Mouse (Mus musculus) cerebellum, adult 18-20 months (tissue): ENCODE data around the gene Ginm1.
"Not testable (repeated sequence)": the region's sequence is repeated elsewhere in the genome, so short reads cannot be mapped to it uniquely, and the experiment has no call there.

Experiments used
- DNase-seq, 2 experiments: peaks; one replicate each; pipeline ENCODE4 v3.0.0; 2021

The Ginm1 gene

DNA sequence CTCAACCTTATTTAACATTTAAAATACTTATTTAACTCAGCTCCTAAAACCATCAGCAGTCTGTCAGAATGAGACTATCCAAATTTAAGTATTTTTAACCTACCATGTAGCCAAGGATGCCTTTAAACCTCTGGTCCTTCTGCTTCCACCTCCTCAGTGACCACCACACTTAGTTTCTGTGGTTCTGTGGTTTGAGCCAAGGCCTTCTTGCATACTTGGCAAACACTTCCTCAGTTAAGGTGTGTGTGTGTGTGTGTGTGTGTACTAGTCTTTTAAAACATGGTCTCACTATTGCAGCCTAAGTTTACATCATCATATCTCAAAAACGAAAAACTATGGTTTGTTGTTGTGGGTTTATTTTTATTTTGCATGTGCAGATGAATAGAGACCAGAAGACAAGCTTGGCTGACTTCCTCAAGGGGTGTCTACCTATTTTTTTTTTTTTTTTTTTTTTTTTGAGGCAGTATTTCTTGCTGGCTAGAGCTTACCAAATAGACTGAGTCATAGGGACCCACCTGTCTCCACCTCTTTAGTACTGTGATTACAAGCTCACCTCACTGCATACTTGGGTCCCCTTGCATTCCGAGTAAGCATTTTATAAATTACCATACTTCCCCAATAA is 10.0 kb upstream of the Ginm1 start:
- DNase-seq: no peak

DNA sequence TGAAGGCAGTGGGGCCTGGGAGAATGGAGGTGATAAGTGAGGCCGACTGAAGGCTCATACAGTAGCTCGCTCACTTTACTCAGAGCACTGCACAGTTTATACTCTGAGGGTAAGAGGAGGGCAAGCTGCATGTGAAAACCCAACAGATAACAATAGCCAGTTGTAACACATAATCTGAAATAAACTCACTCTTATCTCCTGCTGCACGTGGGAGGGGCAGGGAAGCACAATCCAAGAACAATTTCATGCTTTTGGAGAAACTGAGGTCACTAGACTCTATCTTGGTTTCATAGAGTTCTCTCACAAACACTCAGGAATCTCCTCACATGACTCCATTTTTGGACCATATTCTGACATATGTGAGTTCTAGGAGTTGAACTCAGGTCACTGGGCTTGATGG is 8.6 kb upstream of the Ginm1 start:
- DNase-seq: no peak

DNA sequence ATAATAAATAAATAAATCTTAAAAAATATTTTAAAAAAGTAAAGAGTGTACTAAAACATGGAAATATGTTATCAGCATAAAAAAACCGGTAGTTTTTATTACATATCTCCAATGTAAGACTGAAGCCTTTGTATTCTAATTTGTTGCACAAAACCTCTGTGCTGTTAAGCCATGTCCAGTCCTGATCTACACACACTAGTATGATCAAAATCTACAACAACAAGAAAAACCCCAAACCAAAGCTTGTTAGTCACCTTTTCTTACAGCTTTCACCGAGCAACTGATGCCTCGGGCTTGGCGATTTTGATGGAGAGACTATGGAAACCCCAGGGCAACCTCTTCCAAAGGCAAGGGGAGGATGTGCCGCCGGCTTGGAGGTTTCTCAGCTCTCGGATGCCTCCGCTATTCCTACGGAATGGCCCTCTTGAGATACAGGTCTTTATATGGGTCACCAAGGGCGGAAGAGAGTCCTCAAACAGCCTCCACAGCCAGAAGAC is 322 bp downstream of the Ginm1 start:
- no peak for DNase-seq

DNA sequence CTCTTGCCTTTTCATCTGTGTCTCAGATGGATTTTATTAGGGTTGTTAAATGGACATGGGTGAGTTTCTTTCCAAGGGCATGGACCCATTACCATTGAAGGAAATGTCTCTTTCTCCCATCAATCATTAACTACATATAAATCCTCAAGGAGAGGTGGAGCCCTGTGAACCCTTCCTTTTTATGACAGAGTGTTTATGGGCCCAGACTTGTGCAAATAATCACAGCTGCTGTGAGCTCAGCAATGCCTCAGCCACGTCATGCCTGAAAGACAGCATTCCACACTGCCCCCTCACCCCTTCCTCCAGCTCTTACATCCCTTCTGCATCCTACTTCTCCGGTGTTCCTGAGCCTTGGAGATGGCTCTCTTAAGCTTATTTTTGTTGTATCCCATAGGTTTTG is 5.3 kb downstream of the Ginm1 start:
- no peak for DNase-seq

- peak in 1 of 2 experiments; percentile 17 for DNase-seq
These were observed 11.4 kb downstream of the Ginm1 start for GRCm38 (mm10) chr10:7781214-7781613.

- peak; percentile 90 to 91 for DNase-seq
These were observed 12.1 kb downstream of the Ginm1 start for GRCm38 (mm10) chr10:7780238-7781176.

DNA sequence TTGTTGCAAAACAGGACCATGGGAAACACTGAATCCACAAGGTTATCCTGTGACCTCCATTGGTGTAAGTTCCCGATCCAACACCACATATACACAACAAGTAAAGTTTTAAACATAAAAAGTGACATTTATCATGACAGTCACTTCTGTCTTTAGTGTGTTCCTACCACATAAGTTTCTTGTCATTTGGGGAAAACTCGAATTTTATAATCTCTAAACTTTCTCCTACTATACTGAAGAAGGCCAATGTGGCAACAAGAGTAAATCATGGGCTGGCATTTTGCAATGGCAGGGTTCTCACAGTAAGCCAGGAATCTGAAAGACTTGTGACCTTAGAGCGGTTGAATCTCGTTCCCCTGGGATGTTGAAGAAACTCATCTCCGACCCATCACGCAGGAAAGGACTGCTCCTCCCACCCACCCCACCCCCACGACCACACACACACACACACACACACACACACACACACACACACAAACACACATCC is 12.8 kb downstream of the Ginm1 start:
- no peak for DNase-seq

- no peak for DNase-seq
These were observed 14.3 kb downstream of the Ginm1 start for GRCm38 (mm10) chr10:7778361-7778760.

DNA sequence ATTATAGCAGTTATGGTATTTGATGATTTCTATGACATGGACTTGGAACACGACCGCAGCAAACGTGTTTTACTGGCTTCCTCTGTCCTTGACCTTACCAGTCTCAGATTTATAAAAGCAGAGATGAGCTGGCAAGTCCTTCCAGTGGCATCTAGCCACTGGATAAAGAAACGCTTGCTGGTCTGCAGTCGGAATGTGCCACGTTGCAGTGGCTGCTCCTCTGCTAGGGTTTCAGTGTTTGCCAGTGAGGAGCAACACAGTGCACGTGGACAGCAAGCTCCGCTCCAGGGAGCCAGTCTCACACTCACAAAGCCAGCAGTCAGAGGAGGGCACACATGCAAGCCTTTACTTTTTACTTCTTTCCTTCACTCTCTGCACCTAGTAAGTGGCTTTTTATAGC is 17.2 kb downstream of the Ginm1 start:
- no peak for DNase-seq

DNA sequence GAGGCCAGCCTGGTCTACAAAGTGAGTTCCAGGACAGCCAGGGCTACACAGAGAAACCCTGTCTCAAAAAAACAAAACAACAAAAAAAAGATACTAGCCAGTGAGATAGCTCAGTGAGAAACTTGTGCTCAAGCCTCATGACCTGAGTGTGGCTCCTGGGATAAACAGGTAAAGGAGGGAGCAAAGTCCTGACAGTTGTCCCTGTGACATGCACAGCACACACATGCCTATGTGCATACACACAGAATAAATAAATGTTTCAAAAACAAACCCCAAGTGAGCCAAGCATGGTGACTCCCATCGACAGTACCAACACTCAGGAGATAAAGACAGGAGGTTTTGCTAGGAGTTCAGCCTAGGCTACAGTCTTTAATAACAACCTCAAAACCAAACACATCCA is 19.9 kb downstream of the Ginm1 start:
- no peak for DNase-seq

DNA sequence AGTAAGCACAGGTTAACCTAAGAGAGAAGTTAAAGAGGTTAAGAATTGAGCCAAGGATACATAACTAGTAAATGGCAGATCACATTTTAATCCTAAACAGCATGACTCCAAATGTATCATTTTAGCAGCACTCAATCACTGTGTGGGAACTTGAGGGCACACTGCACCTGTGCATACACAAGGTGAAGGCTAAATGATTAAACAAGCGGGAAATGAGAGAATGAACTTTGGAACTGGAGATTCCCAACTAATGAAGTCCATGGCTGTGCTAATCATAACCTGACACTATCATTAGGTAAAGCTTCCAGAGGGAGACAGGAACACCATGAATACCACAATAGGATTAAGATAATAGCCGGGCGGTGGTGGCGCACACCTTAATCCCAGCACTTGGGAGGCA is 20.3 kb downstream of the Ginm1 start:
- DNase-seq: no peak

DNA sequence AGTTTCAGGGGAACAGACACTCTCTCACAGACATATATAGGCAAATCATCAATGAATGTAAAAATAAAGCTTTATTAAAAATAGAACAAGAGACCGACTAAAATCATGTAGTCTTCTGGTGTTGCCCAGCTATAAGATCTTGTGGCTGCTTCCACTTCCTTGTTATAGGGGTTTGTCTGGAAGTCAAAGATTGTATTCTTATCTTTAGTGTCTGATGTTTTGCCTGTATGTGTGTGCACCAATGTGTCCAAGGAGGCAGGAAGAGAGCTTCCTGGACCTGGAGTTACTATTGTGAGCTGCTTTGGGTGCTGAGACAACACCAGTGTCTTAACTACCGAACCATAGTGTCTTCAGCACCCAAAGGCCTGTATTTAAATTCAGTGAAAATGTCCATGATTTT is 35.1 kb downstream of the Ginm1 start:
- DNase-seq: no peak

DNA sequence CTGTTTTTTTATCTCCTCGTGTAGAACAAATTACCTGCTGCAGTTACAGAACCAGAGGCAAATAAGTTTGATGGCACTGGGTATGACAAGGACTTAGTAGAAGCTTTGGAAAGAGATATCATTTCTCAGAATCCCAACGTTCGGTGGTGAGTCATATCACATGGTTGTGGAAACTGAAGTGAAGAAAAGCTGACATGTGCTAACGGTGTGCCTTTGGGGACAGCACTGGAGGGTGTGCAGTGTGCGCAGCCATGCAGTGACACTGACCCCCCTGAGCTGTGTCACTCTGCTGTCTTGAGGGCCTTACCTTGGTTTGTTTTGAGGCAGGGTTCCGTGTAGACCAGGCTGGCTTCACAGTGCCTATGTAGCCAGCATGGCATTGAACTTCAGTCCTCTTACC is 43.9 kb downstream of the Ginm1 start:
- DNase-seq: no peak

DNA sequence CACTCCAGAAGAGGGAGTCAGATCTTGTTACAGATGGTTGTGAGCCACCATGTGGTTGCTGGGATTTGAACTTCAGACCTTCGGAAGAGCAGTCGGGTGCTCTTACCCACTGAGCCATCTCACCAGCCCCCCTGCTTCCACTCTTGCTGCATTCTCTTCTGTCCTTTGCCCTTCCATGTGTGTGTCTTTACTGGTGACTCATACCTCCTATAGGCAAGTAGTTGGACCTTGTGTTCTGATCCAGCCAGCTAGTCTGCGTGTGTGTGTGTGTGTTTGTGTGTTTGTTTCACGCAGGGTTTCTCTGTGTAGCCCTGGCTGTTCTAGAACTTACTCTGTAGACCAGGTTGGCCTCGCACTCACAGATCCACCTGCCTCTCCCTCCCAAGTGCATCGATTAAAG is 47.1 kb downstream of the Ginm1 start:
- not testable (repeated sequence) for DNase-seq

DNA sequence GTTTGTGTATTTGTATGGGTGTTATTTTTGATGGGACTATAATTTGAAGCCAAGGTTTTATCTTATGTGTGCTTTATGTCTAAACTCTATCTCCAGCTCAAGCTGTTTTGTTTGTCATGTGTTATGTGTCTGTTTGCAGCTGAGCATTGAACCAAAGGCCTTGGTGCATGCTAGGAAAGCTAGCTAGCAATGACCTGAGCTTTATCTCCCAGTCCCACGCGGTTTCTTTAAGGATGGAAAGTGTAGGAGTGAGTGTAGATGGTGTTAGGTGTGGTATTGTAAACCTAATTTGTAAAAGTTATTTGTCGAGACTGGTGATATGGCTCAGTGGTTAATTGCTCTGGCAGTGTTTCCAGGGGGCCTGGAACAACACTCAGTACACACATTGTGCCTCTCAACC is 54.7 kb downstream of the Ginm1 start:
- no peak for DNase-seq

GRCm38 (mm10) chr10:7737122-7737521 is 55.5 kb downstream of the Ginm1 start:
- no peak for DNase-seq

DNA sequence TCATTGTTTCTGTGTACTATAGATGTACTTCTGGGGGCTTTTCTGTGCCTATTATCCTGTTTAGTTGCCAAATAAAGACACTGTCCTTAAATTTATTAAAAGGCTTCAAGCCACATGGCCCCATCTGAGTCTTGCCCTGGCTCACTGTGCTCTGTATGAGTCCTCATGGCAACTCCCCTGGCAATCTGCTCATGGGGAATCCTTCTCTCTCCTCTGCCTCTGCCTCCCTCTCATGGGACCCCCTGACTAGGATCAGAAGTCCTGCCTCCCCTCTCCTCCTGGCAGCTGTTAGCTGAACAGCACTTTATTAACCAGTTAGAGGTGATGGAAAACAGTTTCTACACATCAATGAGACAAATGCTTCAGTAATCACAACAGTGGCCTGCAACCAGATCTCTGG is 61.0 kb downstream of the Ginm1 start:
- DNase-seq: no peak

GRCm38 (mm10) chr10:7727011-7727410 is 65.6 kb downstream of the Ginm1 start:
- no peak for DNase-seq

DNA sequence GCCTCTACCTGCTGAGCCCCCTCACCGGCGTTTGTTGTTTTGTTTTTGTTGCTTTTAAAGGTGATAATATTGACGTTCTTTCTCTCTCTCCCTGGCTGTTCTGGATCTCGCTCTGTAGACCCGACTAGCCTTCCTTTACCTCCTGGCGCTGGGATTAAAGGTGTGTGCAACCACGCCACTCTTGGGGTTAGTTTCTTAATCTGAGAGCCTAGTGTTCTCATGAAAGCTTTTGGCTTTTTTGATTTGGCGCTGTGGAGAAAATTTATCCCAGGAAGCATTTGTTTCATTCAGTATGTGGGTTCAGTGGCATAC is 66.2 kb downstream of the Ginm1 start:
- DNase-seq: no peak

DNA sequence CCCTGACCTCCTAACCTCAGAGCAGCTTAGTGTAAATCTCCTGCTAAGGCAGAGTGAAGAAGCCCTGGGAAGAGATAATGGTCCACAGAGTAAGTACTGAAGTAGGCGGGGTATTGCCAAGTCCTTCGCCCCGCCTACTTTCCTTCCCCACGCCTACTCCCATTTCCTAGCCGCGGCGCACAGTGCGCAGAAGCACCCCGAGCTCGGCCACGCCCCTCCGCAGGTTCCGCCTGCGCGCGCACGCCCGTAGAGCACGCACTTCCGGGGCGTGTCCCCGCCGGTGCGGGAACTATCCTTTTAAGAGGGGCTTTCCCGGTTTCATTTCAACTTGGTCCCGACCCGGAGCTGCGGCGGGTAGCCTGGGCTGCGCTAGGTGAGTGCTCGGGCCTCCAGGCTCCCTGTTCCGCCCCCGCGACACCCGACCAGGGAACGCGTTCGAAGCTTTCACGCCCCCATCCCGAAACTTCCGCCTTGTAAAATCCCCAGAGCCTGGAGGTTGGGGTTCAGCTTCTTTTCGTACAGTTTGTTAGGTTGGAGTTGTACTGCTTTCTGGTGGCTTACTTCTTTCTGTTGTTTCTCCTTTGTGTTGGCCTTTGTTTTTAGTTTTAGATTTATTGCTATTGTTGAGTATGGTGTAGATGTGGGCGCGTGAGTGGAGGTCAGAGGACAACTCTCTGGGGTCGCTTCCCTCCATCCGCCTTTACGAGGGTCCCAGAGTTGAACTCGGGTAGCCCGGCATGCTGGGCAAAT is 66.7 kb downstream of the Ginm1 start, which contains the start of gene Katna1:
TSS of gene Katna1 (plus strand) at position 250 of the 750 bp plus-strand sequence.
- DNase-seq: peak; percentile 90
